Mouse (Mus musculus): Measurements from ENCODE around the gene Plekhm1.
A peak's percentile ranks its signal among the peaks of the same experiment; 100 is the strongest.

Plekhm1 gene

GRCm38 (mm10) chr11:103360661-103361081, 51.8 kb downstream of the Plekhm1 start:
- DNase-seq, result peak; percentile 51

DNA sequence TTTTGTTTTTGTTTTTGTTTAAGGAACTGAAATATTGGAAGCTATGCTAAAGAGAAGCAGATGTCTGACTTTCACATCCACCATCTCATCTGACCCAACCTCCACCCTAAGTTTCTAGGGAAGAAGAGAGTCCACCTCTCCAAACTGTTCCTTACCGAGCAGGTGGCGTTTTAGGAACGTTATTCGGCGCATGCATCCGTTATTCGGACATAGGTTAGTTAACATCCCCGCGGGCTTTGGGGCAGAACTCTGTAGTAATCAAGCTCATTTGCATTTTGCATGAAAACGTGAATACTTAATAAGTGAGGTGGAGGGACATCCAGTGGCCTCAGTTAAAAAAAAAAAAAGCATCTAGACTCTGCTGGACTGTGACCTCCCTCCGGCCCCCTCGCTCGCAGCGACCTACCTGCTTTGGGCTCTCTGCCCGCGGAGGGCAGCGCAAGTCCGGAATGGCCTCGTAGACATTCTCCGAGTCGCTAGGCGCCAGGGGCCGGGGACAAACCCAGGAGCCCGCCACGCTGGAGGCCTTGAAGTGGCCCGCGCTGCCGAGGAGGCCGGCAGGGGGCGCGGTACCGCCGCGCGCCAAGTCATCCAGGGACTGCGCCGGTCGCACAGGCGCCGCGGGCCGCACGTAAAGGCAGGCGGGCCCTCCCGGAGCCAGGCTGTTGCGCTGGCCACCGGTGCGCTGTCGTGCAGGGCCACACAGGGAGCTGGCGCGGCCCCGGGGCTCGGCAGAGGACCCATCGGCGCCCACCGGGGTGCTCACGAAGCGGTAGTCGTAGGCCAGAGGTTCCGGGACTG, 52.4 kb downstream of the Plekhm1 start:
- DNase-seq, result peak; percentile 92

GRCm38 (mm10) chr11:103359122-103359521, 53.4 kb downstream of the Plekhm1 start:
- peak; percentile 84 for DNase-seq

DNA sequence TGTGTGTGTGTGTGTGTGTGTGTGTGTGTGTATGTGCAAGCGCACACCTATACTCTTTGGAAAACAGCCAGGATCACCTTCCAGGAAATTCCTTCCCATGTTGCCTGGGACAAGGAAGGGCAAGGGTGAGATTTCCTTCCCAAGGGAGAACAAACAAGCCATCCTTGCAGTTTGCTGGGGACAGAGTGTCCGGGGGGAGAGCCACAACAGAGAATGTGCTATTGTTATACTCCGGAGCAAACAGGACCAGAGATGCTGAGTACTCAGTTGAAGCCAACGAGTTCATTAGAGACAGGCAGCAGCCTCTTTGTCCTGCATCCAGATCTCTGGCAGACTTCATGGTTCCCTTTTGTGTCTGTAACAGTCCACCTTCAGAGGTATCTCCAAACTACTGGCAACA, 54.2 kb downstream of the Plekhm1 start:
- DNase-seq, result no peak

DNA sequence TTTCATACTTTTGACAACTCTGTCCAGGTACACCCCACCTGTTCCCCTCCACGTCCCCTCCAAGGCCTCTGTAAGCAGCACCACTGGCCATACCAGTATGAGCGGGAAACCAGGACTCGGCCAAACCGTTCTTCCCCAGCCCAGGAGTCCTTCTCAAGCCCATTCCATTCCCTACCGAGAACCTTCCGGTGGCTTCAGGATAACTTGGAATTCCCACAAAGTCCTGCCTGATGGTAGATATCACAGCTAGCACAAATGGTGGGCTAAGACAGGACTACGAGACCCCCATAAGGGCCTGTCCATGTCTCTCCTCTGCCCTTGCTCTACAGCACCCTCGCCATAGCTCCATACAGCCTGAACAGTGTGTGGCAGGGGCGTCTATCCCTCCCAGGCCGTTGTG, 54.8 kb downstream of the Plekhm1 start:
- DNase-seq, result no peak

GRCm38 (mm10) chr11:103356938-103357670, 55.4 kb downstream of the Plekhm1 start:
- no peak for DNase-seq

DNA sequence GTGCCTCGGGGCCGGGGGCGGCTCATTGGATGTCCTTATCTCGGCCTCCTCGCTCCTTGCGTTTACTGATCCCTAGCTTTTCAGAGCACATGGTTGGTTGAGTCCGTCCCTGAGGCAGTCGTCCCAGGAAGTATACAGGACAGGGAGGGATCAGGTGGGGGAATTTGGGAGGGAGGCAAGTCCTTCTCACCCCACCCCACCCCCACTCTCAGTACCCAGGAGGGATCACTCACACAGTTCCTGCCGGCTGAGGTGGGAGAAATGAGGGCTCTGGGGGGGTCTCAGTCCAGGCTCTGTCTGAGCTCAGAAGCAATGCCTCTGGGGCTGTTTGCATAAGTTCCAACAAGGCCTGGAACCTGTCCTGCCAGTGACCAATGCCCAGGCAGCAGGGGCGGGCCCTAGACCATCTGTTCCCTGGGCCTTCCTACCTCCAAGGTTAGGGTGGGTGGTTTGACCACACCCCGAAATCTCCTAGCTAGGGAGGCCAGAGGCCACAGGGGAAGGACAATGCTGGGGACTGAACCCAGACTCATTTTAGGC, 56.4 kb downstream of the Plekhm1 start:
- DNase-seq, result peak; percentile 69

- peak; percentile 84 for DNase-seq
These were observed 57.2 kb downstream of the Plekhm1 start for GRCm38 (mm10) chr11:103355251-103355650.

- DNase-seq, result no peak
These were observed 58.5 kb downstream of the Plekhm1 start for GRCm38 (mm10) chr11:103354033-103354432.

- no peak for DNase-seq
These were observed 60.2 kb downstream of the Plekhm1 start for GRCm38 (mm10) chr11:103352239-103352814.

DNA sequence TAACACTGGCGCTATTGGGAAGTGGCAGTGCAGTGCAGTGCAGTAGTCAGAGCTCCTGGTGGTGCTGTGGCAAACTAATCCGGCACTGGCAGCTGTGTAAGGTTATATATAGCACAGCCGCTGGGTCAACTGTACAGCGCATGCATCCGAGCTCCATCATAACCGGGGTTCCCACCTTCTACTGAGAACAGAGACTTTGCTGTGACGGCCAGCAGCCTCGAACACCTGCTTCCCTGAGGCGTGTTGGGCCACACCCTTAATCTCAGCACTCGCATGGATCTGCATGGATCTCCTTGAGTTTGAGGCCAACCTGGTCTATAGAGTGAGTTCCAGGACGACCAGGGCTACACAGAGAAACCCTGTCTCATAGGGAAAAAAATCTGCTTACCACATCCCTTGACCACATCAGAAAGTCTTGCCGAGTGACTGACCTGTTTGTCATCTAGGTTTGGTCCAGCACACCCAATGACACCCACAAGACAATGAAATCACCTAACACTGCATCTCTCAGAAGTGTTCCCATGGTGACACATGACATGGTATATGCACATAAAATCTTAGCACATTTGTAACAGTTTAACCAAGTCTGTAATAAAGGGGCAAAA, 61.7 kb downstream of the Plekhm1 start:
- DNase-seq, result no peak

DNA sequence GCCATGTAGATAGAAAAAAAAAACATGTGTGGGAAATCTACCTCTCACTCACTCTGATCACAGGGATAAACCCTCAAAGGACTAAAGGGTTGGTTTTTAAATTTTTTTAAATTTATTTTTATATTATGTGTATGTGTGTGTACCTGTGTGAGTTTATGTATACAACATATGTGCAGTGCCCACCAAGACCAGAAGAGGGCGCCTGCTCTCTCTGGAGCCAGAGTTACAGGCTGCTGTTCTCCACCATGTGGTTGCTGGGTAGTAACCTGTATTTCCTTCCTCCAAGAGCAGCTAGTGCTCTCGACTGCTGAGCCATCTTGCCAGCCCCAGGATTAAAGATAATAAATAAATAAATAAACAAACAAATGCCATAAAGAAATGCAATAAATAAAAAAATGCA, 62.8 kb downstream of the Plekhm1 start:
- no peak for DNase-seq

GRCm38 (mm10) chr11:103346657-103347056, 65.8 kb downstream of the Plekhm1 start:
- DNase-seq, result peak; percentile 82

GRCm38 (mm10) chr11:103346236-103346635, 66.3 kb downstream of the Plekhm1 start:
- DNase-seq, result no peak

- DNase-seq, result no peak
These were observed 66.9 kb downstream of the Plekhm1 start for GRCm38 (mm10) chr11:103345408-103346091.

DNA sequence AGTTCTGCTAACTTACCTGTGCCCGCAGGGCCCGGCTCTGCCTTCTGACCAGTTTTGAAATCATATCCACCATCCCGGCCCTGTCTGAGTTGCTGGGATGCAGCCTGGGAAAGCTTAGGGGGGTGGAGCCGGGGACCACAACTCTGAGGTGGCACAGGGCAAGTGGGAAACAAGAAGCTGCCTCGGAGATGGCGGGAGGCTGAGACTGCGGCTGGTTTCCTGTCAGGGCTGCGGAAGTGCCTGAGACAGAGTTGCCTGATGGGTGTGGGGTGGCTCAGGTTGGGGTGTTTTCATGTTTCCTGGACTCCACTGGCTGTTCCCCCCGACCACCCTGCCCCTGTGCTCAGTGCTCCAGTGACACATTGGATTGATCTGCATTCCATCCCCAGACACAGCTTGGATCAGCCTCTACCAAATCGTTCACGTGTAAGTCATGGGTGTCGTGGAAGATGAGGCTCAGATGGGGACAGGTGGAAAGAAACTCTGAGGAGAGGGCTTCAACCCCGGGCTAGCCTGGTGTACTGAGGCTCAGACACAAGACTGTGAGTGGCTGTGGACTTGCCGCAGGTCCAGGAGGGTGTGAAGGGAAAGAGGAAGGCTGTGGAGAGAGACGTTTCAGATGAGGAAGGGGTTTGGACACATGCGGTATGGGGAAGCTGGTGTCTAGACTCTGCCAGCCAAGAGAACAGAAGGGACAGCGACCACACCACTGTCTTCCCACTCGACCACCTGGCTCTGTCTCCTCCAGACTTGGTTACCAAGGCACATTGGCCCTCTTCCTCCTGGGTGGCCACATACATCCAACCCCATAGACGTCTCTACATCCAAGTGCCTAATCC, 67.8 kb downstream of the Plekhm1 start:
- DNase-seq, result no peak

GRCm38 (mm10) chr11:103343881-103344280, 68.6 kb downstream of the Plekhm1 start:
- no peak for DNase-seq

DNA sequence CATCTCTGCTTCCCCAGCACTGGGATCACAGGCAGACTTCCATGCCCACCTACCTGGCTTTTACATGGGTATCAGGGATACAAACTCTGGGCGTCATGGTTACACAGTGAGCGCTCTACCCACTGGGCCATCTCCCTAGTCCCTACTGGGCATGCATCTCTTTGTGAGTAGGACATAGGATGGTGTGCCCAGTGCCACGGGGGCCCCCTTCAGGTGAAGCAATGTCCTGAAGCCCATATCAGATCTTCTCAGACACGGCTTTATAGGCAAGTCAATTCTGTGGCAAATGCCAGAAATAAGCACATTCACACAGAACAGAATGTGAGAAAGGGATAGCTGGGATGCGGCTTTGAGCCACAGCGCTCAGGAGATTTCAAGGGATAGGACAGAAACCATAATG, 69.4 kb downstream of the Plekhm1 start:
- no peak for DNase-seq

DNA sequence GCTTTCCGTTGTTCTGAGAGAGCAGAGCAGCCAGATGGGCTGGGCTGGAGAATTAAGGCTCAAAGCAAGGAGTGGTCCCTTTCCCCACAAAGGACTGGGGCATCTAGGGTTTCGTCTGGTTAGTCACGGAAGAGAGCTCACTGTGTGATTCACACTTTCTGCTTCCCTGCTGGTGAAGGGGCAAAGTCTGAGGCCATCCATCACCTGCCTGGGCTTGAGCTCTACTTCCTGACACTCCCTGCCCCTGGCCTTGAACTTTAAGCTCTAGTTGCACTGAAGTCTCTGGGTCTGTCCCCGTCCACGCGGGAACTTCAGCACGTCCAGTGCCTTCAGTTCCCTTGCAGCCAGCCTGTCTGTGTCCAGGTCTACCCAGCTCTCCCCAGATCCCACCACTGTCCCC, 71.8 kb downstream of the Plekhm1 start:
- peak; percentile 74 for DNase-seq

DNA sequence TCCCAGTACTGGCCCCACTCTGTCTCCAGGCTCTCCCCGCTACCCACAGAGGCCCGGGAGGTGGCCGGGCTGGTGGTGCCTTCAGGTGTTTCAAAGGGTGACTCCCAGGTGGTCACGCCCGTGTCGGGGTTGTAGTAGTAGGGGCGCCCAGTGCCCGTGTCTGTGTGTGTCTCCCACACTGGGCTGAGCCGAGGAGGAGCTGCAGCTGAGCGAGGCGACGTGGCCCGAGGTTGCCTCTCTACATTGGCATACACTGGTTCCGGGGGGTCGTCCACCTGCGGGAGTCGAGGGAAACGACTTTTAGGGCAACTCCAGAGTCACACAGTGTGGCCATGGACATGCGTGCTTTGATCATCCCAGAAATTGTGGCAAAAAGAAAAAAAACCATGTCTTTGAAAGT, 72.4 kb downstream of the Plekhm1 start:
- DNase-seq, result no peak

DNA sequence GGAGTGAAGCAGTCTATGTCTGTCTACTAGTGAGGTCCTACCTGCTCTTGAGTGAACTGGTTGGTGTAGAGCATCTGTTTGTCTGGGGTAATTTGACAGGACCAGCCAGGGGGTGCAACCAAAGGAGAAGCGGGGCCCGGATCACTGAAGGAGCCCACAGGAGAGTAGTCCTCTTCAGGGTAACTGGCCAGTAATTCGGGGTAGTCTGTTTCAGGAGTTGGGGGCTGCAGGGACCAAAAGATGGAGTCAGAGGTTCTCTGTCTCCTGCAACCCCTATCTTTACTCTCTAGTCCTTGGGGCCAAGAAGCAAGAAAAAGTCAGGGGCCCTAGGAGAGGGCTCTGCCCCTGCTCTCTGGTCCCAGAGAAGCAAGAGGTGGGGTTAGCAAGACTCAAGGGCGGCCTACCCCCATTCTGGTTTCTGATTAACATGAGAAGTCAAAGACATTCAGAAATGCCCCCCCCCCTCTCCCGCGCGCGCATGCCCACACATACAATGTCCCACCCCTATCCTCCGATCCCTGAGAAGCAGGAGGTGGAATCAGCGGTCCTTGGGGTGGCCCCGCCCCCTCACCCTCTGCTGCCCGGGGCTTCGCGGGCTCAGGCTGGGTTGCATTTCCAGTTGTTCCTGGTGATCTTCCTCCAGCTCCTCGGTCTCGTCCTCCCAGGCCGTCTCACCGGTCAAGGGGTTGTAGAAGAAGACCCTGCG, 72.9 kb downstream of the Plekhm1 start:
- DNase-seq, result peak; percentile 86
